Mouse (Mus musculus) E14TG2a.4 (cell line): ENCODE data around the gene Rab3gap2.

Source experiments
- H3K27me3 ChIP-seq: 2 replicates; pipeline ENCODE4 v1.6.1; 2014; ENCODE audit warnings: low read length, control low read depth; ENCODE audit not compliant: insufficient read depth
- H3K36me3 ChIP-seq: 2 replicates; pipeline ENCODE4 v1.6.1; 2014; ENCODE audit warnings: low read length, control low read depth; ENCODE audit not compliant: insufficient read depth
- H3K4me1 ChIP-seq: replicated peaks from 2 replicates; pipeline ENCODE4 v1.6.1; 2014; ENCODE audit warnings: low read depth, low read length, control low read depth
- H3K4me3 ChIP-seq: replicated peaks from 2 replicates; pipeline ENCODE4 v1.5.1; 2014; ENCODE audit warnings: mild to moderate bottlenecking, low read length
- H3K9me3 ChIP-seq: 2 replicates; pipeline ENCODE4 v1.6.1; 2014; ENCODE audit warnings: low read length, control low read depth
- CTCF ChIP-seq: conservative IDR thresholded peaks from 2 replicates; pipeline ENCODE4 v1.5.1; 2014; ENCODE audit warnings: low read length
- NANOG ChIP-seq: IDR thresholded peaks from 2 replicates; pipeline ENCODE4 v1.6.1; 2014; ENCODE audit warnings: borderline replicate concordance, low read length, mixed read lengths
- POU5F1 ChIP-seq: IDR thresholded peaks from 2 replicates; pipeline ENCODE4 v1.6.1; 2014; ENCODE audit warnings: low read length, borderline replicate concordance

Gene Rab3gap2

GRCm38 (mm10) chr1:185280616-185281015 is 76.7 kb downstream of the Rab3gap2 start:
- Histone ChIP-seq H3K36me3 (peaks cover 98% of the 10 kb centered on the region), H3K4me3 (no peak overlapping the region), H3K9me3 (no peaks in the 10 kb centered on the region), H3K27me3 (no peaks in the 10 kb centered on the region), H3K4me1 (no peaks in the 10 kb centered on the region)
- TF ChIP-seq NANOG (no peak), CTCF (no peak), POU5F1 (no peak)

GRCm38 (mm10) chr1:185282846-185283245 is 78.9 kb downstream of the Rab3gap2 start:
- TF ChIP-seq CTCF (no peak), NANOG (no peak), POU5F1 (no peak)
- H3K9me3 ChIP-seq: no peaks in the 10 kb centered on the region
- H3K27me3 ChIP-seq: no peaks in the 10 kb centered on the region
- H3K4me3 ChIP-seq: no peak overlapping the region
- H3K4me1 ChIP-seq: 0 out of 2 replicates have a peak, but pooled peaks cover 2% of the 10 kb centered on the region
- H3K36me3 ChIP-seq: peaks cover 98% of the 10 kb centered on the region

- Histone ChIP-seq H3K9me3 (no peaks in the 10 kb centered on the region), H3K27me3 (no peaks in the 10 kb centered on the region), H3K4me3 (no peak overlapping the region), H3K4me1 (0 out of 2 replicates have a peak, but pooled peaks cover 2% of the 10 kb centered on the region), H3K36me3 (peaks cover 98% of the 10 kb centered on the region)
- TF ChIP-seq CTCF (no peak), NANOG (no peak), POU5F1 (no peak)
Measured at GRCm38 (mm10) chr1:185283247-185283646, 79.3 kb downstream of the Rab3gap2 start.

GRCm38 (mm10) chr1:185284740-185285139 is 80.8 kb downstream of the Rab3gap2 start:
- Histone ChIP-seq H3K4me3 (no peak overlapping the region), H3K36me3 (peaks cover 88% of the 10 kb centered on the region), H3K9me3 (no peaks in the 10 kb centered on the region), H3K27me3 (no peaks in the 10 kb centered on the region), H3K4me1 (0 out of 2 replicates have a peak, but pooled peaks cover 2% of the 10 kb centered on the region)
- TF ChIP-seq POU5F1 (no peak), CTCF (no peak), NANOG (no peak)

- no peaks in the 10 kb centered on the region for H3K27me3 ChIP-seq
- H3K36me3 ChIP-seq: peaks cover 87% of the 10 kb centered on the region
- TF ChIP-seq NANOG (no peak), POU5F1 (no peak), CTCF (no peak)
- no peak overlapping the region for H3K4me3 ChIP-seq
- 0 out of 2 replicates have a peak, but pooled peaks cover 2% of the 10 kb centered on the region for H3K4me1 ChIP-seq
- no peaks in the 10 kb centered on the region for H3K9me3 ChIP-seq
Measured at GRCm38 (mm10) chr1:185285171-185285570, 81.3 kb downstream of the Rab3gap2 start.

- Histone ChIP-seq H3K4me1 (0 out of 2 replicates have a peak, but pooled peaks cover 5% of the 10 kb centered on the region), H3K36me3 (peaks cover 85% of the 10 kb centered on the region), H3K9me3 (no peaks in the 10 kb centered on the region), H3K4me3 (no peak overlapping the region), H3K27me3 (no peaks in the 10 kb centered on the region)
- TF ChIP-seq CTCF: no peak
- no peak for TF ChIP-seq NANOG
- no peak for TF ChIP-seq POU5F1
Measured at GRCm38 (mm10) chr1:185287066-185287465, 83.1 kb downstream of the Rab3gap2 start.

GRCm38 (mm10) chr1:185289231-185289630 is 85.3 kb downstream of the Rab3gap2 start:
- Histone ChIP-seq H3K27me3 (no peaks in the 10 kb centered on the region), H3K4me1 (peaks cover 12% of the 10 kb centered on the region), H3K9me3 (no peaks in the 10 kb centered on the region), H3K4me3 (no peak overlapping the region), H3K36me3 (peaks cover 86% of the 10 kb centered on the region)
- TF ChIP-seq NANOG: no peak
- no peak for TF ChIP-seq CTCF
- no peak for TF ChIP-seq POU5F1

- Histone ChIP-seq H3K4me1 (peaks cover 12% of the 10 kb centered on the region), H3K9me3 (no peaks in the 10 kb centered on the region), H3K4me3 (no peak overlapping the region), H3K27me3 (no peaks in the 10 kb centered on the region), H3K36me3 (peaks cover 84% of the 10 kb centered on the region)
- TF ChIP-seq CTCF: no peak
Measured at GRCm38 (mm10) chr1:185291336-185291735, 87.4 kb downstream of the Rab3gap2 start.

GRCm38 (mm10) chr1:185292646-185293360 is 88.9 kb downstream of the Rab3gap2 start:
- no peaks in the 10 kb centered on the region for H3K27me3 ChIP-seq
- peaks cover 80% of the 10 kb centered on the region for H3K36me3 ChIP-seq
- TF ChIP-seq NANOG (no peak), CTCF (no peak), POU5F1 (no peak)
- no peaks in the 10 kb centered on the region for H3K9me3 ChIP-seq
- no peak overlapping the region for H3K4me3 ChIP-seq
- peaks cover 18% of the 10 kb centered on the region for H3K4me1 ChIP-seq
